Mouse (Mus musculus): ENCODE data around the gene Rbmxl2. TPM values are rescaled to one million over a fixed set of nuclear protein-coding genes. Genes with fewer than 3 reads are reported as not detected.
A peak's percentile ranks its signal among the peaks of the same experiment; 100 is the strongest.

The Rbmxl2 gene
- total RNA-seq (2017), result not detected in 2 replicates

- no peak for ATAC-seq (replicated peaks in 1 of 2; ENCODE audit: insufficient read depth in 1 of 2, low FRiP score in 2 of 2, low TSS enrichment in 1 of 2, low read depth in 1 of 2, poor library complexity in 2 of 2, severe bottlenecking in 2 of 2)
Observed at GRCm38 (mm10) chr7:107209204-107209860, at the start of gene Rbmxl2. Rbmxl2 (plus strand) TSS chr7:107209445.

- ATAC-seq (replicated peaks in 1 of 2; ENCODE audit: insufficient read depth in 1 of 2, low FRiP score in 2 of 2, low TSS enrichment in 1 of 2, low read depth in 1 of 2, poor library complexity in 2 of 2, severe bottlenecking in 2 of 2), result no peak
Observed at GRCm38 (mm10) chr7:107166690-107167089, 42.6 kb upstream of the Rbmxl2 start, which contains the start of gene Nlrp14. Nlrp14 (plus strand) TSS chr7:107166990.

- no peak for ATAC-seq (replicated peaks in 1 of 2; ENCODE audit: insufficient read depth in 1 of 2, low FRiP score in 2 of 2, low TSS enrichment in 1 of 2, low read depth in 1 of 2, poor library complexity in 2 of 2, severe bottlenecking in 2 of 2)
Observed at GRCm38 (mm10) chr7:107180406-107180805, 28.8 kb upstream of the Rbmxl2 start.

GRCm38 (mm10) chr7:107201817-107202216 lies 7.4 kb upstream of the Rbmxl2 start:
- ATAC-seq (replicated peaks in 1 of 2; ENCODE audit: insufficient read depth in 1 of 2, low FRiP score in 2 of 2, low TSS enrichment in 1 of 2, low read depth in 1 of 2, poor library complexity in 2 of 2, severe bottlenecking in 2 of 2), result no peak

DNA sequence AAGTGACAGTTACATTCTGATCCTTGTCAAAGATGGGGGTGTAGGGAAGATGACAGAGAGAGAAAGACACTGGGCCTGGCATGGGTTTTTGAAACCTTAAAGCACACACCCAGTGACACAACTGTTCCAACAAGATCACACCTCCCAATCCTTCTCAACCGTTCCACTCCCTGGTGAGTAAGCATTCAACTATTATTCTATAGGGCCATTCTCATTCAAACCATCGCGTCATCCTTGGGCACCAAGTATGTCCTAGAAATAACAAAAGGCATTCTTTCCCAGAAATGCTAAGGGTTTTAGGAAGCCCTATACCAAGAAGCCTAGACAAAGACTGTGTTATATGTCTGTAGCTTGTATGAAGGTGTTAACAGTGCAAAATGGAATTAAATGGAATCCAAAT lies 1.4 kb upstream of the Rbmxl2 start:
- no peak for ATAC-seq (replicated peaks in 1 of 2; ENCODE audit: insufficient read depth in 1 of 2, low FRiP score in 2 of 2, low TSS enrichment in 1 of 2, low read depth in 1 of 2, poor library complexity in 2 of 2, severe bottlenecking in 2 of 2)

GRCm38 (mm10) chr7:107210126-107210576 lies 906 bp downstream of the Rbmxl2 start:
- ATAC-seq (replicated peaks in 1 of 2; ENCODE audit: insufficient read depth in 1 of 2, low FRiP score in 2 of 2, low TSS enrichment in 1 of 2, low read depth in 1 of 2, poor library complexity in 2 of 2, severe bottlenecking in 2 of 2), result no peak

- peak in 1 of 2 experiments; percentile 67; a peak in 2 of 4 replicates for ATAC-seq (replicated peaks in 1 of 2; ENCODE audit: insufficient read depth in 1 of 2, low FRiP score in 2 of 2, low TSS enrichment in 1 of 2, low read depth in 1 of 2, poor library complexity in 2 of 2, severe bottlenecking in 2 of 2)
Observed at GRCm38 (mm10) chr7:107215723-107216122, 6.5 kb downstream of the Rbmxl2 start.

GRCm38 (mm10) chr7:107216845-107217244 lies 7.6 kb downstream of the Rbmxl2 start:
- ATAC-seq (replicated peaks in 1 of 2; ENCODE audit: insufficient read depth in 1 of 2, low FRiP score in 2 of 2, low TSS enrichment in 1 of 2, low read depth in 1 of 2, poor library complexity in 2 of 2, severe bottlenecking in 2 of 2), result no peak

- ATAC-seq (replicated peaks in 1 of 2; ENCODE audit: insufficient read depth in 1 of 2, low FRiP score in 2 of 2, low TSS enrichment in 1 of 2, low read depth in 1 of 2, poor library complexity in 2 of 2, severe bottlenecking in 2 of 2), result no peak
Observed at GRCm38 (mm10) chr7:107236854-107237253, 27.6 kb downstream of the Rbmxl2 start.

- ATAC-seq (replicated peaks in 1 of 2; ENCODE audit: insufficient read depth in 1 of 2, low FRiP score in 2 of 2, low TSS enrichment in 1 of 2, low read depth in 1 of 2, poor library complexity in 2 of 2, severe bottlenecking in 2 of 2), result no peak
Observed at GRCm38 (mm10) chr7:107237498-107237897, 28.3 kb downstream of the Rbmxl2 start.

GRCm38 (mm10) chr7:107241371-107241883 lies 32.2 kb downstream of the Rbmxl2 start:
- ATAC-seq (replicated peaks in 1 of 2; ENCODE audit: insufficient read depth in 1 of 2, low FRiP score in 2 of 2, low TSS enrichment in 1 of 2, low read depth in 1 of 2, poor library complexity in 2 of 2, severe bottlenecking in 2 of 2), result no peak

GRCm38 (mm10) chr7:107250211-107250985 lies 41.2 kb downstream of the Rbmxl2 start:
- ATAC-seq (replicated peaks in 1 of 2; ENCODE audit: insufficient read depth in 1 of 2, low FRiP score in 2 of 2, low TSS enrichment in 1 of 2, low read depth in 1 of 2, poor library complexity in 2 of 2, severe bottlenecking in 2 of 2), result no peak

DNA sequence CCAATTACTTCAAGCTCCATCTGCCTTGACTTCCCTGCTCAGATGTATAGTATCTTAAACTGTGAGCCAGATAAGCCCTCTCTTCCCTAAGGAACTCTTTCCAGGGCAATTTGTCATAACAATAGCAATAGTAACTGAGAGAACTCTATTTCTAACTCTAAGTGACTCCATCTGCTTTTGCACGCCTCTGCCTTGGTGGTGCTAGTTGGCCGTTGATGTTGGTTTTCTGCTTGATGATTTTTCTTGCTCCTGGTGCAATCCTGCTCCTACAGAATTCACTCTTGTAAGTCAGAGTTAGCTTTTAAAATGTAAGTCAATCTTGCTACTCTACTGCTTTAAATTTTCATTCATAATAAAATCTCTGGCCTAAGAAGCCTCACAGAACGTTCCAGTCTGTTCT lies 44.1 kb downstream of the Rbmxl2 start:
- ATAC-seq (replicated peaks in 1 of 2; ENCODE audit: insufficient read depth in 1 of 2, low FRiP score in 2 of 2, low TSS enrichment in 1 of 2, low read depth in 1 of 2, poor library complexity in 2 of 2, severe bottlenecking in 2 of 2), result no peak

DNA sequence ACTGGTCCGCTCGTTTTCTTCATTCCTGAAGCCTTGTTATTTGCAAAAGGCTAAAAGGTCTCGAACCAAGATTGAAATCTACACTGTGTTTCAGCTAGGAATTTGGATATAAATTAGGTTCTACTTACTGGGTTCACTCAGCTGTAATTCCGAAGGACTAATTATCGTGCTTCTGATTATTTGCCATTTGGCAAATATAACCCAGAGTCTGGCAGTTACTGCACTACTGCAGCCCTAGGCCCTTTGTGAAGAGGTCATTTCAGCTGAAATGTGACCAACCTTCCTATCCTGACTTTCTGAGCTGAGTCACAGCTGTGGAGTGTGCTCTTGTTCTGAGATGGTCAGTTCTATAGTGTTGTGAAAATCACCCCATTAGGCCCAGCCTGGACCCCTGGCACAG lies 50.7 kb downstream of the Rbmxl2 start:
- no peak for ATAC-seq (replicated peaks in 1 of 2; ENCODE audit: insufficient read depth in 1 of 2, low FRiP score in 2 of 2, low TSS enrichment in 1 of 2, low read depth in 1 of 2, poor library complexity in 2 of 2, severe bottlenecking in 2 of 2)

Other genes starting within 250 kb of the Rbmxl2 start
- gene Olfr6, start 245.5 kb upstream of the Rbmxl2 start, total RNA-seq (2017), result not detected in 2 replicates
- not detected in 2 replicates for gene Olfr711, start 234.0 kb upstream of the Rbmxl2 start, total RNA-seq (2017)
- not detected in 2 replicates for gene Olfr2, start 203.4 kb upstream of the Rbmxl2 start, total RNA-seq (2017)
- gene Olfr713, start 178.3 kb upstream of the Rbmxl2 start, total RNA-seq (2017), result not detected in 2 replicates
- gene Olfr714, start 138.5 kb upstream of the Rbmxl2 start, total RNA-seq (2017), result not detected in 2 replicates
- gene Olfr17, start 116.2 kb upstream of the Rbmxl2 start, total RNA-seq (2017), result not detected in 2 replicates
- not detected in 2 replicates for gene Olfr715b, start 99.1 kb upstream of the Rbmxl2 start, total RNA-seq (2017)
- not detected in 2 replicates for gene Olfr715, start 78.4 kb upstream of the Rbmxl2 start, total RNA-seq (2017)
- not detected in 2 replicates for gene Olfr716, start 71.1 kb upstream of the Rbmxl2 start, total RNA-seq (2017)
- not detected in 2 replicates for gene Nlrp14, start 42.5 kb upstream of the Rbmxl2 start, total RNA-seq (2017)
- gene Syt9, start 161.3 kb downstream of the Rbmxl2 start, total RNA-seq (2017), result 0.56 TPM in 1 of 2 replicates, not detected in the other

Data from hematopoietic stem cell, adult 5-6 weeks (primary cell).